Mouse (Mus musculus) liver, embryonic 14.5 days (tissue): Measurements from ENCODE around the gene Helt.

Source experiments
- CTCF ChIP-seq: IDR thresholded peaks from 2 replicates; pipeline ENCODE4 v1.5.1; 2016; ENCODE audit warnings: antibody characterized with exemption, low read depth, control low read depth
- EP300 ChIP-seq: IDR thresholded peaks from 2 replicates; pipeline ENCODE4 v1.6.1; 2016; ENCODE audit warnings: antibody characterized with exemption, low read depth

DNA sequence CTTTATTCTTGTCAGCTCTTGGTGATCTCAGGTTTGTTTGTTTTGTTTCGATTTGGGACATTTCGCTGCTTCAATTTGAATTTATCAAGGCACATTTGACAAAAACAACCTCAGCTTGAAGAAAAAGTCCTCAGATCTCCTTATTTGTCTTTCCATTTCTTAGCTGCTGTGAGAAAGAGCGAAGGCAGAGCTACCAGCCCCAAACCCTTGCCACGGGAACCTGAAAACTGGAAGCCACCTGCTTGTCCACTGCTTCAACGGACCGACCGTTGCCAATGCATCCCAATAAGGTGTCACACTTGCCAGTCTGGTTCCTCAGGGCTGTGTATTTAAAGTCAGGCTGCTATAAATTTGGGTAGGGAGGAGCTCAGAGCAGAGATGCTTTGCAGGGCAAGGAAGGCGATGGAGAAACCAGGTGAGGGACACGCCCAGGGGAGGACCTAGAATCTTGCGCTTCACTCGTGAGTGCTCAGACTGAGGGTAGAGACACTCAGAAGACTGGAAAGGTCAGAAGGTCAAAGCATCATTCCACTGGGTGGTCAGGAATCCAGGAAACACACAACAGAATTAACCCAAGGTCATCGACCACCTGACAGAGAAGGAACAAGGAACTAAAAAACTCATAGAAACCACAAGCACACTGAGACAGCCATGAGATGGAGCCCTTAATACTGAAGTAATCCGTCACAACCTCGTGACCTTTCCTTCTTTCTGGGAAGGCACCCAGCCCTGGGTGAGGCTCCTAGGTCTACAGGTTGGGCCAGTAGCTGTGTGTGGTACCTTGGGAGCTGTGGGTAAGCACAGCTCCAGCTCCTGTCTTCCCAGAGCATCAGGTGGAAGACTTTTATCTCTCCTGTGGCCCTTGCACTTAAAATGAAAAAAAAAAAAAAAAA, 46.2 kb upstream of the Helt start:
- TF ChIP-seq CTCF (no peak), EP300 (no peak)
